ENCODE assay signal across 8 mouse cellular contexts in genomic region chr7:13278308-13278891, GRCm38 (mm10). TPM values are rescaled to one million over a fixed set of nuclear protein-coding genes. Genes with fewer than 3 reads are reported as not detected.
DNase-seq lines count a peak whose midpoint lies in the region; ATAC-seq lines count a peak whose summit lies in the region.

TSS of gene Zswim9 (minus strand) at chr7:13278721.

- peak within 1 kb of the TSS; percentile 51 for H3K4me3 ChIP-seq in hindbrain, embryonic 11.5 days (ENCODE audit: low read depth, low read length)

- no peaks in the 10 kb centered on the region for H3K9me3 ChIP-seq in hindbrain, embryonic 11.5 days (ENCODE audit: control insufficient read depth, low read length)

- peak; percentile 93 for DNase-seq in Muller cell, postnatal 12 days (ENCODE audit: inconsistent ontology term)
- DNase-seq in cerebellum, adult 9-11 months: peak; percentile 94
- peak; percentile 84 to 93 for DNase-seq in frontal cortex, adult 2 months (ENCODE audit: extremely low spot score in 1 of 2, low spot score in 1 of 2)
- DNase-seq in hindbrain, embryonic 11.5 days (ENCODE audit: low spot score): peak; percentile 95
- DNase-seq in layer of hippocampus, postnatal 10 days (ENCODE audit: low spot score in 2 of 2): peak; percentile 91 to 92
- DNase-seq in lung, postnatal 10 days: peak; percentile 96
- peak; percentile 89 for DNase-seq in ovary, postnatal 36 days (ENCODE audit: low spot score)
- DNase-seq in thymus, postnatal 25 days: peak; percentile 95

- ATAC-seq in hindbrain, embryonic 11.5 days (ENCODE audit: low FRiP score): peak; percentile 98

- H3K9ac ChIP-seq in hindbrain, embryonic 11.5 days (ENCODE audit: low read depth, low read length): peak within 1 kb of the TSS; percentile 66

- under 1% methylated on average over 37 of the region's 39 CpGs for WGBS in hindbrain, embryonic 11.5 days

- H3K4me1 ChIP-seq in hindbrain, embryonic 11.5 days (replicated peaks; ENCODE audit: control insufficient read depth, insufficient read depth, low read length): no peaks in the 10 kb centered on the region

- H3K27ac ChIP-seq in hindbrain, embryonic 11.5 days (ENCODE audit: low read depth, low read length): peak within 1 kb of the TSS; percentile 72

- peaks cover 3% of the 10 kb centered on the region; the same call in 1 of the 2 replicates for H3K36me3 ChIP-seq in hindbrain, embryonic 11.5 days (ENCODE audit: control insufficient read depth, insufficient read depth, low read length)

- no peaks in the 10 kb centered on the region for H3K27me3 ChIP-seq in hindbrain, embryonic 11.5 days (ENCODE audit: control insufficient read depth, insufficient read depth, low read length)

- H3K4me2 ChIP-seq in hindbrain, embryonic 11.5 days (replicated peaks; ENCODE audit: low read depth, low read length): peak within 1 kb of the TSS; percentile 49

RNA-seq across cellular contexts. Expression of gene Zswim9, which starts in this region (rescaled TPM):
- polyA plus RNA-seq in frontal cortex, adult 2 months (2012; rRNA removed): 9.9 and 10.2 TPM in 2 replicates
- 4.9 and 6.7 TPM in 2 replicates for polyA plus RNA-seq in hindbrain, embryonic 11.5 days (2014; fragmentation: Nextera tagmentation; extraction: Ambion mirVana)
- 10 to 100 TPM; 11.4 to 12.8 TPM for total RNA-seq in layer of hippocampus, postnatal 10 days (2021)

Comparison
In these comparisons a context has a peak if more than half of its experiments do, and no peak if none do; other contexts are left out.
1. Peak in every context shown above with its lines: DNase-seq, ATAC-seq, H3K4me3 ChIP-seq and H3K27ac ChIP-seq.